Mouse (Mus musculus) forebrain, embryonic 13.5 days (tissue): ENCODE results near the gene Vps51. TPM values are rescaled to one million over a fixed set of nuclear protein-coding genes. Genes with fewer than 3 reads are reported as not detected.

Experiments used
- ATAC-seq: fragments of 200-750 bp; cut with Nextera tagmentation; 2 replicates; pipeline ENCODE4 v1.8.0; 2017
- H3K27ac ChIP-seq: fragments of 300-500 bp; sonication (generic); 2 replicates; pipeline ENCODE4 v1.5.1; 2015; ENCODE audit warnings: inconsistent platforms, mild to moderate bottlenecking, moderate library complexity
- H3K27me3 ChIP-seq: fragments of 300-500 bp; sonication (generic); 2 replicates; pipeline ENCODE4 v1.6.1; 2015; ENCODE audit warnings: mild to moderate bottlenecking, inconsistent platforms
- H3K36me3 ChIP-seq: fragments of 300-500 bp; sonication (generic); 2 replicates; pipeline ENCODE4 v1.6.1; 2015; ENCODE audit warnings: mild to moderate bottlenecking, inconsistent platforms; ENCODE audit not compliant: poor library complexity, severe bottlenecking
- H3K4me1 ChIP-seq: fragments of 300-500 bp; sonication (generic); 2 replicates; pipeline ENCODE4 v1.6.1; 2015; ENCODE audit warnings: inconsistent platforms
- H3K4me2 ChIP-seq: fragments of 300-500 bp; sonication (generic); 2 replicates; pipeline ENCODE4 v1.6.1; 2015; ENCODE audit warnings: inconsistent platforms, mild to moderate bottlenecking, moderate library complexity
- H3K4me3 ChIP-seq: fragments of 300-500 bp; sonication (generic); 2 replicates; pipeline ENCODE4 v1.5.1; 2015; ENCODE audit warnings: mild to moderate bottlenecking, inconsistent platforms
- H3K9ac ChIP-seq: fragments of 300-500 bp; sonication (generic); 2 replicates; pipeline ENCODE4 v1.6.1; 2015; ENCODE audit warnings: mild to moderate bottlenecking, inconsistent platforms
- H3K9me3 ChIP-seq: fragments of 300-500 bp; sonication (generic); replicated peaks from 2 replicates; pipeline ENCODE4 v1.6.1; 2016; ENCODE audit warnings: inconsistent platforms
- WGBS: fragments of 180-500 bp; shearing (Covaris S2); methylation state at CpG from one replicate; pipeline ENCODE4 v1.1.7; 2015; 5-methylcytosine and 5-hydroxymethylcytosine counted together
- polyA plus RNA-seq: library from polyadenylated mRNA; unstranded; fragments of >200 nt; fragmentation: Nextera tagmentation; extraction: Ambion mirVana; gene quantifications from 2 replicates; pipeline ENCODE4 v1.2.1, GENCODE M21; 2015

The Vps51 gene
- 70.7 and 85.7 TPM in 2 replicates for polyA plus RNA-seq

GRCm38 (mm10) chr19:6076564-6077393 lies at the start of gene Vps51:
Gene Vps51, minus strand, starts transcription at chr19:6077231.
- no peaks in the 10 kb centered on the region for H3K27me3 ChIP-seq
- H3K4me1 ChIP-seq, result peaks cover 16% of the 10 kb centered on the region
- peak within 1 kb of the TSS; percentile 79 for H3K9ac ChIP-seq
- peak within 1 kb of the TSS; percentile 93 for H3K4me2 ChIP-seq
- ATAC-seq, result peak; percentile 92
- H3K36me3 ChIP-seq, result peaks cover 48% of the 10 kb centered on the region
- 2% methylated on average over 33 of the region's 33 CpGs for WGBS
- peak within 1 kb of the TSS; percentile 80 for H3K27ac ChIP-seq
- H3K9me3 ChIP-seq, result no peaks in the 10 kb centered on the region
- H3K4me3 ChIP-seq, result peak within 1 kb of the TSS; percentile 77

GRCm38 (mm10) chr19:6126289-6126688 lies 49.3 kb upstream of the Vps51 start:
- Histone ChIP-seq H3K9ac (no peak overlapping the region), H3K9me3 (no peaks in the 10 kb centered on the region), H3K27me3 (no peaks in the 10 kb centered on the region), H3K36me3 (no peaks in the 10 kb centered on the region), H3K4me2 (no peak overlapping the region), H3K4me3 (no peak overlapping the region), H3K4me1 (peaks cover 11% of the 10 kb centered on the region; the same call in 1 of the 2 replicates), H3K27ac (no peak overlapping the region)
- 21% methylated on average over 4 of the region's 4 CpGs for WGBS
- ATAC-seq, result no peak

GRCm38 (mm10) chr19:6124898-6125297 lies 47.9 kb upstream of the Vps51 start:
- Histone ChIP-seq H3K27ac (no peak overlapping the region), H3K4me3 (no peak overlapping the region), H3K9me3 (no peaks in the 10 kb centered on the region), H3K4me2 (no peak overlapping the region), H3K4me1 (peaks cover 12% of the 10 kb centered on the region), H3K9ac (no peak overlapping the region), H3K36me3 (0 out of 2 replicates have a peak, but pooled peaks cover 7% of the 10 kb centered on the region), H3K27me3 (no peaks in the 10 kb centered on the region)
- no peak for ATAC-seq
- 71% methylated on average over 2 of the region's 2 CpGs for WGBS

- Histone ChIP-seq H3K4me1 (peaks cover 21% of the 10 kb centered on the region), H3K27me3 (no peaks in the 10 kb centered on the region), H3K27ac (no peak overlapping the region), H3K4me3 (no peak overlapping the region), H3K9ac (no peak overlapping the region), H3K36me3 (0 out of 2 replicates have a peak, but pooled peaks cover 7% of the 10 kb centered on the region), H3K4me2 (no peak overlapping the region), H3K9me3 (no peaks in the 10 kb centered on the region)
- 67% methylated on average over 8 of the region's 8 CpGs for WGBS
- no peak for ATAC-seq
Observed at GRCm38 (mm10) chr19:6123330-6123729, 46.3 kb upstream of the Vps51 start.

GRCm38 (mm10) chr19:6121761-6122160 lies 44.7 kb upstream of the Vps51 start:
- Histone ChIP-seq H3K4me2 (no peak overlapping the region), H3K36me3 (0 out of 2 replicates have a peak, but pooled peaks cover 7% of the 10 kb centered on the region), H3K27ac (no peak overlapping the region), H3K27me3 (no peaks in the 10 kb centered on the region), H3K4me1 (peaks cover 29% of the 10 kb centered on the region), H3K4me3 (no peak overlapping the region), H3K9ac (0 out of 2 replicates have a peak overlapping the region, but pooled peaks have one; percentile 37), H3K9me3 (no peaks in the 10 kb centered on the region)
- 39% methylated on average over 19 of the region's 19 CpGs for WGBS
- ATAC-seq, result no peak

- Histone ChIP-seq H3K4me2 (peak overlapping the region; percentile 87), H3K27ac (peak overlapping the region; percentile 92), H3K36me3 (peaks cover 35% of the 10 kb centered on the region), H3K9ac (peak overlapping the region; percentile 90), H3K9me3 (no peaks in the 10 kb centered on the region), H3K4me3 (peak overlapping the region; percentile 61), H3K4me1 (peaks cover 35% of the 10 kb centered on the region), H3K27me3 (no peaks in the 10 kb centered on the region)
- peak; percentile 55 for ATAC-seq
- 1% methylated on average over 8 of the region's 8 CpGs for WGBS
Observed at GRCm38 (mm10) chr19:6118677-6119185, 41.7 kb upstream of the Vps51 start.

- under 1% methylated on average over 61 of the region's 77 CpGs for WGBS
- peaks cover 36% of the 10 kb centered on the region for H3K36me3 ChIP-seq
- peak; percentile 93 for ATAC-seq
Observed at GRCm38 (mm10) chr19:6117986-6118676, 41.1 kb upstream of the Vps51 start, which contains the start of gene Sac3d1. Gene Sac3d1, minus strand, starts transcription at chr19:6118650.

GRCm38 (mm10) chr19:6117346-6117985 lies 40.4 kb upstream of the Vps51 start:
- no peaks in the 10 kb centered on the region for H3K27me3 ChIP-seq
- H3K27ac ChIP-seq, result peak overlapping the region; percentile 92
- H3K9me3 ChIP-seq, result no peaks in the 10 kb centered on the region
- peak overlapping the region; percentile 90 for H3K9ac ChIP-seq
- no peak for ATAC-seq
- 4% methylated on average over 32 of the region's 32 CpGs for WGBS
- H3K4me2 ChIP-seq, result peak overlapping the region; percentile 87
- H3K4me1 ChIP-seq, result peaks cover 30% of the 10 kb centered on the region
- peaks cover 43% of the 10 kb centered on the region for H3K36me3 ChIP-seq
- H3K4me3 ChIP-seq, result peak overlapping the region; percentile 61

More at GRCm38 (mm10) chr19:6117986-6118676, 41.1 kb upstream of the Vps51 start, which contains the start of gene Sac3d1:
- Histone ChIP-seq H3K27ac (peak within 1 kb of the TSS; percentile 92), H3K4me1 (peaks cover 30% of the 10 kb centered on the region), H3K9ac (peak within 1 kb of the TSS; percentile 90), H3K9me3 (no peaks in the 10 kb centered on the region), H3K4me3 (peak within 1 kb of the TSS; percentile 61), H3K27me3 (no peaks in the 10 kb centered on the region), H3K4me2 (peak within 1 kb of the TSS; percentile 87)

GRCm38 (mm10) chr19:6116113-6116850 lies 39.3 kb upstream of the Vps51 start:
- H3K4me1 ChIP-seq, result peaks cover 30% of the 10 kb centered on the region
- H3K9ac ChIP-seq, result peak overlapping the region; percentile 90
- H3K27ac ChIP-seq, result 0 out of 2 replicates have a peak overlapping the region, but pooled peaks have one; percentile 6
- peak overlapping the region; percentile 61; the same call in 1 of the 2 replicates for H3K4me3 ChIP-seq
- H3K36me3 ChIP-seq, result peaks cover 46% of the 10 kb centered on the region
- H3K4me2 ChIP-seq, result peak overlapping the region; percentile 87
- no peaks in the 10 kb centered on the region for H3K9me3 ChIP-seq
- no peak for ATAC-seq
- H3K27me3 ChIP-seq, result no peaks in the 10 kb centered on the region
- WGBS, result 93% methylated on average over 15 of the region's 15 CpGs

GRCm38 (mm10) chr19:6113116-6113515 lies 36.1 kb upstream of the Vps51 start:
- WGBS, result 84% methylated on average over 6 of the region's 6 CpGs
- peaks cover 17% of the 10 kb centered on the region for H3K4me1 ChIP-seq
- H3K4me2 ChIP-seq, result no peak overlapping the region
- no peaks in the 10 kb centered on the region for H3K27me3 ChIP-seq
- H3K36me3 ChIP-seq, result peaks cover 39% of the 10 kb centered on the region
- no peak overlapping the region for H3K4me3 ChIP-seq
- no peak overlapping the region for H3K27ac ChIP-seq
- no peaks in the 10 kb centered on the region for H3K9me3 ChIP-seq
- no peak for ATAC-seq
- H3K9ac ChIP-seq, result no peak overlapping the region

GRCm38 (mm10) chr19:6105586-6105985 lies 28.6 kb upstream of the Vps51 start, which contains the start of gene Naaladl1:
Gene Naaladl1, plus strand, starts transcription at chr19:6105782.
- H3K27ac ChIP-seq, result no peak within 1 kb of the TSS
- H3K36me3 ChIP-seq, result peaks cover 5% of the 10 kb centered on the region; the same call in 1 of the 2 replicates
- no peak within 1 kb of the TSS for H3K4me3 ChIP-seq
- no peak for ATAC-seq
- no peaks in the 10 kb centered on the region for H3K27me3 ChIP-seq
- 92% methylated on average over 7 of the region's 7 CpGs for WGBS
- H3K4me2 ChIP-seq, result no peak within 1 kb of the TSS
- peak within 1 kb of the TSS; percentile 13; the same call in 1 of the 2 replicates for H3K9ac ChIP-seq
- H3K9me3 ChIP-seq, result no peaks in the 10 kb centered on the region
- H3K4me1 ChIP-seq, result no peaks in the 10 kb centered on the region
